Comparison of ENCODE assay signal across 12 mouse cellular contexts in genomic region chr12:112713984-112714383, GRCm38 (mm10). TPM values are rescaled to one million over a fixed set of nuclear protein-coding genes. Genes with fewer than 3 reads are reported as not detected.
DNase-seq lines count a peak whose midpoint lies in the region; ATAC-seq and TF ChIP-seq lines count a peak whose summit lies in the region.
"Had no signal": no experiment of that assay in that cellular context is flagged by ENCODE, and none has a peak within 500 bp of the region (broad histone marks: within the 10 kb centered on the region; RNA-seq: fewer than 3 reads in every experiment).

No protein-coding gene starts in this region.

- peaks cover 5% of the 10 kb centered on the region; the same call in 1 of the 2 replicates for H3K4me1 ChIP-seq in embryonic facial prominence, embryonic 13.5 days
- 0 out of 2 replicates have a peak, but pooled peaks cover under 1% of the 10 kb centered on the region for H3K4me1 ChIP-seq in embryonic facial prominence, embryonic 10.5 days
- peaks cover 8% of the 10 kb centered on the region for H3K4me1 ChIP-seq in lung, embryonic 16.5 days (replicated peaks; ENCODE audit: control insufficient read depth, insufficient read depth, low read length)
- no peaks in the 10 kb centered on the region for H3K4me1 ChIP-seq in thymus, adult 2 months (replicated peaks; ENCODE audit: control insufficient read depth, insufficient read depth, low read length)
- H3K4me1 ChIP-seq: embryonic facial prominence, embryonic 12.5 days had no signal

- H3K36me3 ChIP-seq in embryonic facial prominence, embryonic 13.5 days, result no peaks in the 10 kb centered on the region
- no peaks in the 10 kb centered on the region for H3K36me3 ChIP-seq in embryonic facial prominence, embryonic 10.5 days (replicated peaks)
- H3K36me3 ChIP-seq in lung, embryonic 16.5 days (ENCODE audit: control insufficient read depth, insufficient read depth, low read length), result no peaks in the 10 kb centered on the region
- H3K36me3 ChIP-seq in thymus, adult 2 months (ENCODE audit: control insufficient read depth, insufficient read depth, low read length), result no peaks in the 10 kb centered on the region
- H3K36me3 ChIP-seq: embryonic facial prominence, embryonic 12.5 days; heart, embryonic 13.5 days had no signal

- TF ChIP-seq CTCF in thymus, adult 2 months (IDR thresholded peaks at IDR 0.05; ENCODE audit: borderline replicate concordance, control insufficient read depth, extremely low read depth, insufficient read depth, low read length, poor library complexity), result no peak

- no peak for DNase-seq in embryonic facial prominence, embryonic 10.5 days (ENCODE audit: low spot score)
- DNase-seq in kidney, postnatal 10 days, result peak; percentile 58
- no peak for DNase-seq in kidney, adult 18-20 months
- peak; percentile 88 for DNase-seq in NIH3T3 (ENCODE audit: low read depth)
- DNase-seq in thymus, adult 2 months, result no peak
- DNase-seq: adrenal gland, adult 8-10 months; thymus, adult 18-20 months had no signal

- peaks cover 3% of the 10 kb centered on the region for H3K27me3 ChIP-seq in embryonic facial prominence, embryonic 13.5 days
- peaks cover 8% of the 10 kb centered on the region for H3K27me3 ChIP-seq in embryonic facial prominence, embryonic 10.5 days (replicated peaks; ENCODE audit: low read depth, poor library complexity, severe bottlenecking)
- H3K27me3 ChIP-seq in lung, embryonic 16.5 days (ENCODE audit: control insufficient read depth, insufficient read depth, low read depth, low read length), result no peaks in the 10 kb centered on the region
- no peaks in the 10 kb centered on the region for H3K27me3 ChIP-seq in thymus, adult 2 months (ENCODE audit: control insufficient read depth, insufficient read depth, low read length)

- WGBS in embryonic facial prominence, embryonic 13.5 days, result 62% methylated on average over 3 of the region's 3 CpGs
- WGBS in embryonic facial prominence, embryonic 10.5 days, result 78% methylated on average over 3 of the region's 3 CpGs
- 47% methylated on average over 3 of the region's 3 CpGs for WGBS in lung, embryonic 16.5 days
- WGBS in thymus, adult 2 months, result 78% methylated on average over 3 of the region's 3 CpGs

- no peak overlapping the region for H3K4me3 ChIP-seq in embryonic facial prominence, embryonic 13.5 days
- no peak overlapping the region for H3K4me3 ChIP-seq in embryonic facial prominence, embryonic 10.5 days
- H3K4me3 ChIP-seq in lung, embryonic 16.5 days (ENCODE audit: low read length), result no peak overlapping the region
- H3K4me3 ChIP-seq in thymus, adult 2 months (ENCODE audit: control insufficient read depth, insufficient read depth, low read length), result no peak overlapping the region
- H3K4me3 ChIP-seq: embryonic facial prominence, embryonic 12.5 days; heart, embryonic 13.5 days had no signal

- H3K9ac ChIP-seq in embryonic facial prominence, embryonic 13.5 days, result no peak overlapping the region
- no peak overlapping the region for H3K9ac ChIP-seq in lung, embryonic 16.5 days (ENCODE audit: low read length)
- H3K9ac ChIP-seq: embryonic facial prominence, embryonic 12.5 days; heart, embryonic 13.5 days had no signal

- no peak for ATAC-seq in embryonic facial prominence, embryonic 13.5 days (ENCODE audit: insufficient number of reproducible peaks, insufficient read depth, low FRiP score, low TSS enrichment, low read depth)
- peak; percentile 43; the same call in 1 of the 2 replicates for ATAC-seq in lung, embryonic 16.5 days (ENCODE audit: low read depth)
- no peak for ATAC-seq in megakaryocyte, adult 5-6 weeks (ENCODE audit: poor library complexity, severe bottlenecking)

- no peaks in the 10 kb centered on the region for H3K9me3 ChIP-seq in embryonic facial prominence, embryonic 13.5 days
- H3K9me3 ChIP-seq in embryonic facial prominence, embryonic 10.5 days, result no peaks in the 10 kb centered on the region
- no peaks in the 10 kb centered on the region for H3K9me3 ChIP-seq in lung, embryonic 16.5 days (ENCODE audit: control insufficient read depth, low read length)
- H3K9me3 ChIP-seq: embryonic facial prominence, embryonic 12.5 days; heart, embryonic 13.5 days had no signal

- TF ChIP-seq POLR2A in thymus, adult 2 months (IDR thresholded peaks at IDR 0.05; ENCODE audit: control insufficient read depth, extremely low read depth, insufficient read depth, low read length, poor library complexity), result no peak

- peak overlapping the region; percentile 77 for H3K27ac ChIP-seq in embryonic facial prominence, embryonic 13.5 days
- no peak overlapping the region for H3K27ac ChIP-seq in embryonic facial prominence, embryonic 10.5 days (replicated peaks)
- peak overlapping the region; percentile 18; the same call in 1 of the 2 replicates for H3K27ac ChIP-seq in lung, embryonic 16.5 days (ENCODE audit: low read length)
- H3K27ac ChIP-seq in thymus, adult 2 months (ENCODE audit: control insufficient read depth, insufficient read depth, low read length), result no peak overlapping the region
- H3K27ac ChIP-seq: embryonic facial prominence, embryonic 12.5 days; heart, embryonic 13.5 days had no signal

- no peak overlapping the region for H3K4me2 ChIP-seq in embryonic facial prominence, embryonic 13.5 days
- H3K4me2 ChIP-seq in lung, embryonic 16.5 days (ENCODE audit: low read depth, low read length), result no peak overlapping the region
- H3K4me2 ChIP-seq: embryonic facial prominence, embryonic 12.5 days; heart, embryonic 13.5 days had no signal

RNA-seq across cellular contexts. Expression of gene Cep170b, which starts 6.3 kb away (rescaled TPM):
- 13.8 and 16.7 TPM in 2 replicates for polyA plus RNA-seq in embryonic facial prominence, embryonic 13.5 days (2015; fragmentation: Nextera tagmentation; extraction: Ambion mirVana)
- polyA plus RNA-seq in embryonic facial prominence, embryonic 10.5 days (2016; fragmentation: Nextera tagmentation; extraction: Ambion mirVana), result 9.7 and 10.6 TPM in 2 replicates
- 13.5 and 15.8 TPM in 2 replicates for polyA plus RNA-seq in lung, embryonic 16.5 days (2015; fragmentation: Nextera tagmentation; extraction: Ambion mirVana)
- total RNA-seq in megakaryocyte, adult 5-6 weeks (2015), result 0.41 and 1.2 TPM in 2 replicates
- 0.20 and 0.22 TPM in 2 replicates for total RNA-seq in megakaryocyte, adult 5-6 weeks (2017)
- polyA plus RNA-seq in thymus, adult 2 months (2012; rRNA removed), result 21.1 and 22.8 TPM in 2 replicates

RNA-seq across cellular contexts. Expression of gene Zbtb42, which starts 35.4 kb away (rescaled TPM):
- 2.3 and 3.1 TPM in 2 replicates for polyA plus RNA-seq in embryonic facial prominence, embryonic 13.5 days (2015; fragmentation: Nextera tagmentation; extraction: Ambion mirVana)
- polyA plus RNA-seq in embryonic facial prominence, embryonic 10.5 days (2016; fragmentation: Nextera tagmentation; extraction: Ambion mirVana), result 4.3 and 4.5 TPM in 2 replicates
- 11.1 and 11.3 TPM in 2 replicates for polyA plus RNA-seq in lung, embryonic 16.5 days (2015; fragmentation: Nextera tagmentation; extraction: Ambion mirVana)
- total RNA-seq in megakaryocyte, adult 5-6 weeks (2015), result 6.4 and 9.0 TPM in 2 replicates
- 3.9 and 4.7 TPM in 2 replicates for total RNA-seq in megakaryocyte, adult 5-6 weeks (2017)
- 15.9 and 17.8 TPM in 2 replicates for polyA plus RNA-seq in thymus, adult 2 months (2012; rRNA removed)

RNA-seq across cellular contexts. Expression of gene Akt1, which starts 39.3 kb away (rescaled TPM):
- 49.7 and 60.0 TPM in 2 replicates for polyA plus RNA-seq in embryonic facial prominence, embryonic 13.5 days (2015; fragmentation: Nextera tagmentation; extraction: Ambion mirVana)
- 47.0 and 53.4 TPM in 2 replicates for polyA plus RNA-seq in embryonic facial prominence, embryonic 10.5 days (2016; fragmentation: Nextera tagmentation; extraction: Ambion mirVana)
- polyA plus RNA-seq in lung, embryonic 16.5 days (2015; fragmentation: Nextera tagmentation; extraction: Ambion mirVana), result 42.4 and 43.5 TPM in 2 replicates
- total RNA-seq in megakaryocyte, adult 5-6 weeks (2015), result 112 and 121 TPM in 2 replicates
- 112 and 118 TPM in 2 replicates for total RNA-seq in megakaryocyte, adult 5-6 weeks (2017)
- polyA plus RNA-seq in thymus, adult 2 months (2012; rRNA removed), result 220 and 229 TPM in 2 replicates

RNA-seq across cellular contexts. Expression of gene Pld4, which starts 46.5 kb away (rescaled TPM):
- polyA plus RNA-seq in embryonic facial prominence, embryonic 13.5 days (2015; fragmentation: Nextera tagmentation; extraction: Ambion mirVana), result 6.1 and 7.3 TPM in 2 replicates
- 3.9 and 4.6 TPM in 2 replicates for polyA plus RNA-seq in embryonic facial prominence, embryonic 10.5 days (2016; fragmentation: Nextera tagmentation; extraction: Ambion mirVana)
- polyA plus RNA-seq in lung, embryonic 16.5 days (2015; fragmentation: Nextera tagmentation; extraction: Ambion mirVana), result 15.0 and 20.3 TPM in 2 replicates
- 532 and 545 TPM in 2 replicates for total RNA-seq in megakaryocyte, adult 5-6 weeks (2015)
- 316 and 364 TPM in 2 replicates for total RNA-seq in megakaryocyte, adult 5-6 weeks (2017)
- 82.3 and 99.8 TPM in 2 replicates for polyA plus RNA-seq in thymus, adult 2 months (2012; rRNA removed)

Comparison
In these comparisons a context has a peak if more than half of its experiments do, and no peak if none do; other contexts are left out.
1. H3K27ac ChIP-seq: peak in embryonic facial prominence, embryonic 13.5 days (single experiment) and lung, embryonic 16.5 days (single experiment); none in embryonic facial prominence, embryonic 10.5 days (single experiment) and thymus, adult 2 months (single experiment).
2. DNase-seq: peak in kidney, postnatal 10 days (single experiment) and NIH3T3 (single experiment); none in embryonic facial prominence, embryonic 10.5 days (single experiment), kidney, adult 18-20 months (single experiment) and thymus, adult 2 months (single experiment).